Mouse (Mus musculus): ENCODE measurements around the gene Ece2.
"Not testable (repeated sequence)": the region's sequence is repeated elsewhere in the genome, so short reads cannot be mapped to it uniquely, and the experiment has no call there.

Gene Ece2

GRCm38 (mm10) chr16:20621991-20622685 lies 7.5 kb upstream of the Ece2 start:
- peak in 1 of 2 experiments; percentile 58 for DNase-seq (ENCODE audit: low spot score in 2 of 2)

GRCm38 (mm10) chr16:20623211-20623610 lies 6.4 kb upstream of the Ece2 start:
- no peak for DNase-seq (ENCODE audit: low spot score in 2 of 2)

GRCm38 (mm10) chr16:20628871-20629391 lies 697 bp upstream of the Ece2 start:
- peak; percentile 39 to 58 for DNase-seq (ENCODE audit: low spot score in 2 of 2)

DNA sequence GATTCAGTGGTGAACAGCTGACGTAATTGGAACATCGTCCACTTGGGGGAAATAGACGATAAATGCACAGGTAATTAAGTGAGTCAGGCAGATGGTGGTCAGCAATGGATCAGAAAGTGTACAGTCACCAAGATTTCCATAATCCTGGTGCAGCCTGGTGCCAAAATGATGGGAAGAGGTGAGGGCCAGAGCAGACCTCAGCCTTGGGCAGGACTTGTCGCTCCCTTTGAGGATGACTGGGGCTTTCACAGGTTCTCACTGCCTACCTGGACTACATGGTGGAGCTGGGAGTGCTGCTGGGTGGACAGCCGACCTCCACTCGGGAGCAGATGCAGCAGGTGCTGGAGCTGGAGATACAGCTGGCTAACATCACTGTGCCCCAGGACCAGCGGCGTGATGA lies 7.8 kb downstream of the Ece2 start:
- no peak for DNase-seq (ENCODE audit: low spot score in 2 of 2)

GRCm38 (mm10) chr16:20638367-20638766 lies 8.7 kb downstream of the Ece2 start:
- DNase-seq (ENCODE audit: low spot score in 2 of 2), result peak in 1 of 2 experiments; percentile 33

DNA sequence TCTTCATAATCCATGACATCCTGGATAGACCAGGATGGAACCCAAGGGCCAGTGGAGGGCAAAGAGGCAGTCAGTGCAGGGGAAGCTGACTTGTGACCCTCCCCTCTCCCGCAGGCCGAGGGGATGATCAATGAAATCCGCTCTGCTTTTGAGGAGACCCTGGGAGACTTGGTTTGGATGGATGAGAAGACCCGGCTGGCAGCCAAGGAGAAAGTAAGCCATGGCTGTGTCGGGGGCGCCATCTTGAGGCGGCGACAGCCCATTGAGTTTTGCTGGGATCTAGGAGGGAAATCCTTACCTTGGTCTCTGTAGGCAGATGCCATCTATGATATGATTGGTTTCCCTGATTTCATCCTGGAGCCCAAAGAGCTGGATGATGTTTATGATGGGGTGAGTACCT lies 12.5 kb downstream of the Ece2 start:
- DNase-seq (ENCODE audit: low spot score in 2 of 2), result peak in 1 of 2 experiments; percentile 77

GRCm38 (mm10) chr16:20643911-20644310 lies 14.3 kb downstream of the Ece2 start:
- DNase-seq (ENCODE audit: low spot score in 2 of 2), result no peak

DNA sequence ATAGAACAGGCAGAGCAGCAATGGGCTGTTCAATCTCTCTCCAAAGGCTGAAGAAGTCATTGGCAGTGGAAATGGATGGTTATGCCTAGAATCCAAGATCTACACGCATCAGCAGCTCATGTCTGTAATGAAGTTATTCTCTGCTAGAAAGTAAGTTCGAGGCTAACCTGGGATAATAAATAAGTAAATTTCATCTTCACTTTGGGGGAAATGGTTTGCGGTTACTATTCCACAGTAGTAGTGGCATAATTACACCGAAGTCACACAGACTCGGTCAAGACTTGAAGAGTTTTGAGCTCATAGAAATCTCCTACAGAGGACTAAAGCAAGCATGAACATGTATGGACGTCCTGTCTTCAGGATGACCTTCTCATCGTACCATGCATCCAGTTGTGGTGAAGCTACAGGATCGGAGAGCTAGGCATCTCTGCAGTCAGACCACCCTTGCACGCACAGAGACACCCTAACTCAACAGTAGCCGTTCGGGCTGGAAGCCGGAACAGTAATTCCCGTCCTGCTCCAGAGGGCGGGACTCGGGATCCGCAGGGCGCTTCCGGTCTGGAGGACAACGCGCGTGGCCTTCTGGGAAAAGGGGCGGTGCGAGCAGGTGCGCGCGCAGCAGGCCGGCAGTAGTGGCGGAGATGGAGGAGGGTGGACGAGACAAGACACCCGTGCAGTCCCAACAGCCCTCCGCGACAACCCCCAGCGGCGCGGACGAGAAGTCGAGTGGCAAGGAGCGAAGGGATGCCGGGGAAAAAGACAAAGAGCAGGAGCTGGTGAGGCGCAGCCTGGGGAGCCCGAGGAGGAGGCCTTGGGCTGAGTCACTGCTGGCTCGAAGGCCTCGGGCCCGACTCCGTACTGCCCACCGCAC lies 21.7 kb downstream of the Ece2 start, which contains the start of gene Psmd2:
Gene Psmd2, plus strand, starts transcription at position 577 of the 871 bp plus-strand sequence.
- DNase-seq (ENCODE audit: low spot score in 2 of 2), result peak; percentile 79 to 95

GRCm38 (mm10) chr16:20651947-20652310 lies 22.3 kb downstream of the Ece2 start:
- DNase-seq (ENCODE audit: low spot score in 2 of 2), result no peak

DNA sequence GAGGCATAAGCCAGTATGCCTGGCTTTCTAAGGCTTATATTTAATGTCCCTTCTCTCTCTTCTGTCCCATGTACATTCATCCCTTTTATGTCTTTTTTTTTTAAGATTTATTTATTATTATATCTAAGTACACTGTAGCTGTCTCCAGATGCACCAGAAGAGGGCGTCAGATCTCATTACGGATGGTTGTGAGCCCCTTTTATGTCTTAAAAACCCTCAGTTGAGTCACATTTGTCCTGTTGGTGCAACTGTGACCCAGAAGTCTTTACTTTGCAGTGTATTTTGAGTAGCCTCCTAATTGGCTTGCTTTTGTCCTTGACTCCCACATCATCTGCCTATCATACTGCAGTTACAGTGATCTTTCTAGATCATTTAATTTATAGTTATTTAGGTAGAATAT lies 23.7 kb downstream of the Ece2 start:
- no peak for DNase-seq (ENCODE audit: low spot score in 2 of 2)

- no peak for DNase-seq (ENCODE audit: low spot score in 2 of 2)
Measured at GRCm38 (mm10) chr16:20657661-20658060, 28.0 kb downstream of the Ece2 start.

DNA sequence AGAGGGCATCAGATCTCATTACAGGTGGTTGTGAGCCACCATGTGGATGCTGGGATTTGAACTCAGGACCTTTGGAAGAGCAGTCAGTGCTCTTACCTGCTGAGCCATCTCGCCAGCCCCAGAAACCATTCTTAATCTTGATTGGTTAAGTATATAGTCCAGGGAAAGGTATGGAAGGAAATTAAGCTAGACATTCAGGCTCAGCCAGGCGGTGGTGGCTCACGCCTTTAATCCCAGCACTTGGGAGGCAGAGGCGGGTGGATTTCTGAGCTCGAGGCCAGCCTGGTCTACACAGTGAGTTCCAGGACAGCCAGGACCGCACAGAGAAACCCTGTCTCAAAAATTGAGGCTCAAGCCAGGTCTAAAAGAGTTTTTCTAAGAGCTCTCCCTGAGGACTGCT lies 38.4 kb downstream of the Ece2 start, which contains the start of gene Eif4g1:
Gene Eif4g1, plus strand, starts transcription at position 301 of the 400 bp plus-strand sequence.
- not testable (repeated sequence) for DNase-seq (ENCODE audit: low spot score in 2 of 2)

GRCm38 (mm10) chr16:20670291-20670690 lies 40.7 kb downstream of the Ece2 start:
- DNase-seq (ENCODE audit: low spot score in 2 of 2), result no peak

DNA sequence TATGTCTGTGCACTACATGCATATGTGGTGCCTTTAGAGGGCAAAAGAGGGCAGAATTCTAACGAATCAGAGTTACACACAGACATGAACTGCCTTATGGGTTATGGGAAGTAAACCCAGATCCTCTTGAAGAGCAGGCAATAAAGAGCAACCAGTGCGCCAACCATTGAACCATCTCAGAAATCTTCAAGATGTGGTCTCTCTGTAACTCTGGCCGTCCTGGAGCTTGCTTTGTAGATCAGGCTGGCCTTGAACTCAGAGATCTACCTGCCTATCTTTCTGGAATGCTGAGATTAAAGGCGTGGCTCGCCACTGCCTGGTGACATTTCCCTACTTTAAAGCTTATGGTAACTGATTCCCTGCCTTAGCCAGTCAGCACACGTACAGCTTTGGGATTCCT lies 42.3 kb downstream of the Ece2 start:
- DNase-seq (ENCODE audit: low spot score in 2 of 2), result no peak

DNA sequence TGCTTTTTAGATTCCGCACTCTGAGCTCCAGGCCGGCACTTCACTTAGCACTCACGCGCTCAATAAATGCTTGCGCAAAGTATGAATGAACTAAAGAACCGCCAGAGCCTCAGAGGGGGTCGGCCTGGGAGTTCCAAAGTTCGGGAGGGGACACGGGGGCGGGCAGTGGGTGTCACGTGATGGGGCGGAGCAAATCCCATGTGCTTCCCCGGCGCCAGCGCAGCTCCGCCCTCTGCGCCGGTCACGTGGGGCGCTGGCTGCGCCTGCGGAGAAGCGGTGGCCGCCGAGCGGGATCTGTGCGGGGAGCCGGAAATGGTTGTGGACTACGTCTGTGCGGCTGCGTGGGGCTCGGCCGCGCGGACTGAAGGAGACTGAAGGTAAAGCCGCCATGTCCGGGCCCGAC lies 42.9 kb downstream of the Ece2 start:
- DNase-seq (ENCODE audit: low spot score in 2 of 2), result peak; percentile 92 to 96

DNA sequence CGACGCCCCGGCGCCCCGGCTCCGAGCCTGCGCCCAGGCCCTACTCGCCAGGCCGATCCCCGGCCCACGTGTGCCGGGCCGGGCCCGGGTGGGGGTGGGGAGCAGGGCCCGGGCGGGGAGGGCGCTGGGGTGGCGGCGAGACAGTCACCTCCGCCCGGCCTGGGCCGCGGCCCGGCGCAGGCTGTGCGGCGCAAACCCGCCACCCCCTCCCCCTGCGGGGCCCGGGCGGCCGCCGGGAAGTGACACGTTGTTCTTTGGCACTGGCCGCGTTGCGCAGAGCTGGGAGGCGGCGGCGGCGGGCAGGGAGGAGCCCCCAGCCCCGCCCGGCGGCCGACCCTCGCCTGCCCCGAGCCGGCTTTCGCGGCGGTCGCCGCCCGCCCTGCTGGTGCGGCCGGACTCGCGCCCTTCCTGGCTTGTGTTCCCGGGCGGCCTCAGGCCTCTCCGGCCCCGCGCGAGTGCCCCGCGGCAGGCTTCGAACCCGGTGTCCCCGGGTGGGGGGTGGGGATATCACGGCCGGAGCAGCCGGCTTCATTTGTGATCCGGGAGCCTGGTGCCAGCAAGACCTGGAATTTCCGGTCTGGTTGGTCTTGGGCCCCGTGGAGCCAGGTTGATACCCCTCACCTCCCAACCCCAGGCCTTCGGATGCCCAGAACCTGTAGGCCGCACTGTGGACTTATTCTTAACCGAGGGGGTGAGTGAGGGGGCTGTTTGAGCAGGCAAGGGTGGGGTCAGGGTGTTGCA lies 43.5 kb downstream of the Ece2 start:
- DNase-seq (ENCODE audit: low spot score in 2 of 2), result no peak

DNA sequence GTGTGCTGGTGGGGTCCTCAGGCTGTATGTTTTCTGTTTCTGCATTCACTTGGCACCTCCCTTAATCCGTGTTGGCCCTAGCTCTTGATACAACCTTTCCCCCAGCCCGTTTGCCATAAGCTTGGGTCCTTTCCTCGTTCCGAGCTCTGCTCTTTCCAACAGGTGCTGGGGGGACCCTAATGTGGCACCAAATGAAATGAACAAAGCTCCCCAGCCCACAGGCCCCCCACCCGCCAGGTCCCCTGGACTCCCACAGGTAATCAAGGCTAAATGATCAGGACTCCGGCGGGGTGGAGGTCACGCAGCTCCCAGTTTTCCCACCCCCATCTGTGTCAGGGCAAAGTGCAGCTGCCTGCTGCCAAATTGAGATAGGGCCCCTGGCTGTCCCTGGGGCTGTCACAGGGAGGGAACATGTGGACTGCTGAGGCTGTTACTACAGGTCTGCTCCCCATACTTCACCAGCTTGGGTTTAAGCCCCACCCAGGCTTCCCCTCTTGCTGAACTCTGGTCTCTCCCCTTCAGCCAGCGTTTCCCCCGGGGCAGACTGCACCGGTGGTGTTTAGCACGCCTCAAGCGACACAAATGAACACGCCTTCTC lies 44.2 kb downstream of the Ece2 start:
- no peak for DNase-seq (ENCODE audit: low spot score in 2 of 2)

DNA sequence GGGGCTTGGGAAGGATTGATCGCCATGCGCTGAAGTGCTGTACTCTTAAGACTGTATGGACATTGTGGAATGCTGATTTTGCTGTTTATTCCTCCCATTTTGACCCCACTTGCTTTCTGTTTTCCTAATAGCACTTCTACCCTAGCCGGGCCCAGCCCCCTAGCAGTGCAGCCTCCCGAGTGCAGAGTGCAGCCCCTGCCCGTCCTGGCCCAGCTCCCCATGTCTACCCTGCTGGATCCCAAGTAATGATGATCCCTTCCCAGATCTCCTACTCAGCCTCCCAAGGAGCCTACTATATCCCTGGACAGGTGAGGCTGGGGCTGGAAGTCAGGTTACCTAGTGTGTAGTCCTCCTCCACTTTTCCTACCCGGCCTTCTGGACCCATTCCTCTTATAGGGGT lies 45.6 kb downstream of the Ece2 start:
- DNase-seq (ENCODE audit: low spot score in 2 of 2), result no peak

- no peak for DNase-seq (ENCODE audit: low spot score in 2 of 2)
Measured at GRCm38 (mm10) chr16:20676702-20677101, 47.1 kb downstream of the Ece2 start.

DNA sequence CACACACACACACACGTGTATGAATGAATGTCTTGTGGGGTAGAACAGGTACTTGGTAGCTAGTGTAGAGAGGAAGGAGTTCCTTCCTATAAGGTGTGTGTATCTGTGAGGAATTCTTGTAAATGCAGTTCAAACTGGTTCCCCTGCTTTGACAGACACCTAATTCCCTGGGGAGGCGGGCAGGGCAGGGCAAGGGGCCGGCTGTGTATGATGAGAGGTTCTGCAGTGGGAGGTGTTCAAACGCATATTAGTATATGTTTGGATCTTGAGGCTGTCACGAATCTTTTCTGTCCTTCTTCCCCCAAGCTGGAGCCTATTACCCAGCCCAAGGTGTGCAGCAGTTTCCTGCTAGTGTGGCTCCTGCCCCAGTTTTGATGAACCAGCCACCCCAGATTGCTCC lies 47.8 kb downstream of the Ece2 start:
- no peak for DNase-seq (ENCODE audit: low spot score in 2 of 2)

DNA sequence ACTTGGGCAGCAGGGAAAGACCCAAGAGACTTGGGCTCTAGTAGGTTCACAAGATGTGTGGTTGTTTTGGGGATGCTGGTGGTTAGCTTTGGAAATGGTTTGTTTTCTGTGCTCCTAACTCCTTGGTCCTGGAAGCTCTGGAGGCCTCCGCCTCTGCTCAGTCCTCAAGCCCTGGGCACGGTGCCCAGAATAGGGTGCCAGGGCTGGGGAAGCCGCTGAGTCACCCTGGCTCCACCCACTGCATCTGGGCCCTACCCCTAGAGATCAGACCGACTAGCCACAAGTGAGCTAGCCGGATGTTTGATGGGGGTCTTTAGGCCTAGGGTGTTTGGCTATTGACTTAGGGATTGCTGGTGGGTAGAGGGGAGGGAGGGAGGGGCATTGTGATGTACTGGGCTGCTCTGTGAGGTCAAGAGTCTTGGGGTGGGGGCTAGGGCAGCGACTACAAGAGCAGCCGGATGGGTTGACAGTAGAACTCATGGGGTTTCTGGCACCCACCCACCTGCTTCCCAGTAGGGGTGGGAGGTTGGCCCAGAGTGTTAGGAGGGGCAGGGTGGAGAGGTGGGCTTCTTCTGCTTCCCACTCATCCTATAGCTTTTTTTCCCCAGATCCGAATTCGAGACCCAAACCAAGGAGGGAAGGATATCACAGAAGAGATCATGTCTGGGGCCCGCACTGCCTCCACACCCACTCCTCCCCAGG lies 48.5 kb downstream of the Ece2 start:
- DNase-seq (ENCODE audit: low spot score in 2 of 2), result peak in 1 of 2 experiments; percentile 81

Data from left cerebral cortex, adult 9 months (tissue).